Mouse (Mus musculus) hindbrain, embryonic 14.5 days (tissue): Measurements from ENCODE around the gene Scaf4. TPM values are rescaled to one million over a fixed set of nuclear protein-coding genes. Genes with fewer than 3 reads are reported as not detected.
"Not testable (repeated sequence)": the region's sequence is repeated elsewhere in the genome, so short reads cannot be mapped to it uniquely, and the experiment has no call there.

Experiments
- ATAC-seq: fragments of 200-750 bp; cut with Nextera tagmentation; 2 replicates; pipeline ENCODE4 v1.8.0; 2017; ENCODE audit warnings: moderate number of reproducible peaks, mild to moderate bottlenecking, moderate TSS enrichment, moderate library complexity; ENCODE audit not compliant: low FRiP score
- DNase-seq: peaks from one replicate; pipeline ENCODE4 v3.0.0-alpha.2; 2015; ENCODE audit warnings: low spot score
- H3K27ac ChIP-seq: fragments of 300-500 bp; sonication (generic); 2 replicates; pipeline ENCODE4 v1.5.1; 2014; ENCODE audit warnings: mild to moderate bottlenecking, moderate library complexity
- H3K27me3 ChIP-seq: fragments of 300-500 bp; sonication (generic); 2 replicates; pipeline ENCODE4 v1.6.1; 2014; ENCODE audit warnings: mild to moderate bottlenecking, low read length, mixed read lengths; ENCODE audit not compliant: control insufficient read depth, insufficient read depth
- H3K36me3 ChIP-seq: fragments of 300-500 bp; sonication (generic); replicated peaks from 2 replicates; pipeline ENCODE4 v1.6.1; 2014; ENCODE audit not compliant: control insufficient read depth, insufficient read depth
- H3K4me1 ChIP-seq: fragments of 300-500 bp; sonication (generic); replicated peaks from 2 replicates; pipeline ENCODE4 v1.6.1; 2014; ENCODE audit warnings: antibody characterized with exemption, low read length, mixed read lengths; ENCODE audit not compliant: control insufficient read depth, insufficient read depth
- H3K4me2 ChIP-seq: fragments of 300-500 bp; sonication (generic); replicated peaks from 2 replicates; pipeline ENCODE4 v1.6.1; 2014; ENCODE audit warnings: mild to moderate bottlenecking, moderate library complexity
- H3K4me3 ChIP-seq: fragments of 300-500 bp; sonication (generic); replicated peaks from 2 replicates; pipeline ENCODE4 v1.5.1; 2014; ENCODE audit warnings: mild to moderate bottlenecking, low read length
- H3K9ac ChIP-seq: fragments of 300-500 bp; sonication (generic); 2 replicates; pipeline ENCODE4 v1.6.1; 2014
- H3K9me3 ChIP-seq: fragments of 300-500 bp; sonication (generic); 2 replicates; pipeline ENCODE4 v1.6.1; 2016; ENCODE audit warnings: low read length; ENCODE audit not compliant: control insufficient read depth
- WGBS: fragments of 180-500 bp; shearing (Covaris S2); extraction: QIAGEN DNeasy Blood & Tissue Kit; methylation state at CpG from one replicate; pipeline ENCODE4 v1.1.7; 2014; 5-methylcytosine and 5-hydroxymethylcytosine counted together
- polyA plus RNA-seq: library from polyadenylated mRNA; unstranded; fragments of >200 nt; fragmentation: Nextera tagmentation; extraction: Ambion mirVana; gene quantifications from 2 replicates; pipeline ENCODE4 v1.2.1, GENCODE M21; 2014

Scaf4 gene
- polyA plus RNA-seq, 1 experiment from 2014 or later: 24.4 TPM

DNA sequence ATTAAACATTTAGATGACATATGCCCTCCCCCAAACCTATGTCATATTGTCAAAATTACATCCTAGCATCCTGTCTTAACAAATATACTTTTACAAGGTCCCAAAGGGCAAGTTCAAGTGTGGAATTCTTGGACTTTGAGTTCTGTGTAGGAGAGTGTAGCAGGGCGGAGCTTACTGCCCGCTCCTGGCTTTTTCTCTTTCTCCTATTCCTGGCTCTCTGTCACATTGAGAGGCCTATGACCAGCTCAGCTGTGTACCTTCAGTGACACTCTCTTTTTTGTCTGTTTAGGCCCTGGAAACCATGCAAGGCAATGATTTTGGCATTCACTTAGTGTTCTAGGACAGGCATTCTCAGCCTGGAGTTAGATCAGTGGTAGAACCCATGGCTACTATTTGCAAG, 67.9 kb downstream of the Scaf4 start:
- ATAC-seq: no peak
- H3K36me3 ChIP-seq: no peaks in the 10 kb centered on the region
- H3K27me3 ChIP-seq: no peaks in the 10 kb centered on the region
- H3K9ac ChIP-seq: no peak overlapping the region
- WGBS: 92% methylated on average over 2 of the region's 2 CpGs
- no peak overlapping the region for H3K4me2 ChIP-seq
- H3K4me1 ChIP-seq: 0 out of 2 replicates have a peak, but pooled peaks cover under 1% of the 10 kb centered on the region
- no peak for DNase-seq
- H3K27ac ChIP-seq: no peak overlapping the region
- no peaks in the 10 kb centered on the region for H3K9me3 ChIP-seq
- no peak overlapping the region for H3K4me3 ChIP-seq

- not testable (repeated sequence) for H3K9ac ChIP-seq, H3K4me1 ChIP-seq, DNase-seq, H3K4me3 ChIP-seq, H3K9me3 ChIP-seq, H3K4me2 ChIP-seq, H3K27ac ChIP-seq, H3K27me3 ChIP-seq, H3K36me3 ChIP-seq, ATAC-seq
- 93% methylated on average over 5 of the region's 5 CpGs for WGBS
These were observed 68.4 kb downstream of the Scaf4 start for GRCm38 (mm10) chr16:90215879-90216278.

GRCm38 (mm10) chr16:90214731-90215565, 69.4 kb downstream of the Scaf4 start:
- no peaks in the 10 kb centered on the region for H3K36me3 ChIP-seq
- no peak overlapping the region for H3K4me2 ChIP-seq
- WGBS: 94% methylated on average over 11 of the region's 11 CpGs
- ATAC-seq: no peak
- no peaks in the 10 kb centered on the region for H3K27me3 ChIP-seq
- no peak for DNase-seq
- no peak overlapping the region for H3K9ac ChIP-seq
- H3K27ac ChIP-seq: no peak overlapping the region
- H3K4me1 ChIP-seq: no peaks in the 10 kb centered on the region
- no peaks in the 10 kb centered on the region for H3K9me3 ChIP-seq
- H3K4me3 ChIP-seq: no peak overlapping the region

DNA sequence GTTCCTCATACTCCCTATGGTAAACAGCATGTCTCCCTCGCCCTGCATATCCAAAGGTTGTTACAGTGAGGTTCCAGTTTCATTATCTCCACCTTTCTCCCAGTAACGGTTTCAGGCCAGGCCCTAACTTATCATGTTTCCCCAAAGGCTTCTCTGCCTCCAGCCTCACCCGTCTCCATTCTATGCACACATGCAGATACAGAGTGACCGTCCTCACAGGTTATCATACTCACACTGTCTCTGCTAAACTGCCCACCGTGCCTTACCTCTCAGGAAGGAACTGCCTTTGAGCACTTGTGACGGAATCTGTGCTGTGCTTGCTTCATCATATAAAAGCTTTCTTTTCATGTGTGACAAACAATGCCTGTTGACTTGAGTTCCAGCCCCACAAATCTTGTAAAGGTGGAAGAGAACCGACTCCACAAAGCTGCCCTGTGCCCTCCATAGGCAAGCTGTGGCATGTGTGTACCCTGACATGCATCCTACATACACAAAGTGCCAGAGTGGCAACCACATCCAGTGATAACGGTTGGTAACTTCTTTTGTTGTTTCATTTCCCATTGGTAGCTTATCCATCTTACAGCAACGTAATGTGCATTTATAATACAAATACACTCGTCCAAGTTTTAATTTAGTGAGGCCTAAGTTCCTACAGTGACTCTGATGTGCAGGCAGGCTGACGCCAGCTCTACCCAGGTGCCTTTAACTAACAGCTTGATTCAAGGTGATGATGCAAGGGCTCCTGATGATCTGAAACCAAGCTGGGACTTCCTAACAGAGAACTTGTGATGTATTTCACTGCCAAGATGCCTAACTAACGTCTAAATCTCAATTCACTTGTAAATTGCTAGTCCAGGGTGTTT, 70.6 kb downstream of the Scaf4 start:
- 82% methylated on average over 12 of the region's 12 CpGs for WGBS
- DNase-seq (no peak), ATAC-seq (no peak)
- Histone ChIP-seq H3K9ac (no peak overlapping the region), H3K27me3 (no peaks in the 10 kb centered on the region), H3K36me3 (no peaks in the 10 kb centered on the region), H3K4me1 (no peaks in the 10 kb centered on the region), H3K4me2 (no peak overlapping the region), H3K9me3 (no peaks in the 10 kb centered on the region), H3K4me3 (no peak overlapping the region), H3K27ac (no peak overlapping the region)

- Histone ChIP-seq H3K9me3 (no peaks in the 10 kb centered on the region), H3K27ac (no peak overlapping the region)
- 88% methylated on average over 8 of the region's 8 CpGs for WGBS
These were observed 72.5 kb downstream of the Scaf4 start for GRCm38 (mm10) chr16:90211767-90212166.

GRCm38 (mm10) chr16:90210717-90211116, 73.6 kb downstream of the Scaf4 start:
- ATAC-seq: no peak
- WGBS: 86% methylated on average over 10 of the region's 10 CpGs

More at GRCm38 (mm10) chr16:90211767-90212166, 72.5 kb downstream of the Scaf4 start:
- no peak for ATAC-seq
- no peak for DNase-seq
- Histone ChIP-seq H3K9ac (no peak overlapping the region), H3K4me1 (no peaks in the 10 kb centered on the region), H3K36me3 (no peaks in the 10 kb centered on the region), H3K27me3 (no peaks in the 10 kb centered on the region), H3K4me2 (no peak overlapping the region), H3K4me3 (no peak overlapping the region)

GRCm38 (mm10) chr16:90208996-90209395, 75.3 kb downstream of the Scaf4 start:
- no peaks in the 10 kb centered on the region for H3K36me3 ChIP-seq

More at GRCm38 (mm10) chr16:90210717-90211116, 73.6 kb downstream of the Scaf4 start:
- Histone ChIP-seq H3K4me3 (no peak overlapping the region), H3K9ac (no peak overlapping the region), H3K9me3 (no peaks in the 10 kb centered on the region), H3K4me1 (no peaks in the 10 kb centered on the region), H3K36me3 (no peaks in the 10 kb centered on the region), H3K27me3 (no peaks in the 10 kb centered on the region), H3K4me2 (no peak overlapping the region), H3K27ac (no peak overlapping the region)
- DNase-seq: no peak

GRCm38 (mm10) chr16:90204868-90205267, 79.4 kb downstream of the Scaf4 start:
- Histone ChIP-seq H3K27ac (no peak overlapping the region), H3K27me3 (no peaks in the 10 kb centered on the region), H3K9me3 (no peaks in the 10 kb centered on the region), H3K9ac (no peak overlapping the region), H3K4me2 (no peak overlapping the region), H3K36me3 (no peaks in the 10 kb centered on the region), H3K4me1 (no peaks in the 10 kb centered on the region), H3K4me3 (no peak overlapping the region)
- DNase-seq (no peak), ATAC-seq (no peak)
- 94% methylated on average over 2 of the region's 2 CpGs for WGBS

More at GRCm38 (mm10) chr16:90208996-90209395, 75.3 kb downstream of the Scaf4 start:
- DNase-seq (no peak), ATAC-seq (no peak)
- H3K27me3 ChIP-seq: no peaks in the 10 kb centered on the region
- no peak overlapping the region for H3K4me3 ChIP-seq
- no peak overlapping the region for H3K4me2 ChIP-seq
- no peaks in the 10 kb centered on the region for H3K4me1 ChIP-seq
- no peak overlapping the region for H3K9ac ChIP-seq
- WGBS: 80% methylated on average over 3 of the region's 3 CpGs
- no peaks in the 10 kb centered on the region for H3K9me3 ChIP-seq
- no peak overlapping the region for H3K27ac ChIP-seq

GRCm38 (mm10) chr16:90203226-90203962, 80.9 kb downstream of the Scaf4 start:
- no peak overlapping the region for H3K4me2 ChIP-seq

More at GRCm38 (mm10) chr16:90203226-90203962, 80.9 kb downstream of the Scaf4 start:
- Histone ChIP-seq H3K4me3 (no peak overlapping the region), H3K9me3 (no peaks in the 10 kb centered on the region), H3K27me3 (no peaks in the 10 kb centered on the region), H3K27ac (no peak overlapping the region), H3K9ac (no peak overlapping the region), H3K4me1 (no peaks in the 10 kb centered on the region), H3K36me3 (no peaks in the 10 kb centered on the region)
- ATAC-seq (no peak), DNase-seq (no peak)
- WGBS: 88% methylated on average over 6 of the region's 6 CpGs
